Mouse (Mus musculus) kidney, postnatal 0 days (tissue): ENCODE measurements around the gene Sfmbt1. TPM values are rescaled to one million over a fixed set of nuclear protein-coding genes. Genes with fewer than 3 reads are reported as not detected.
"Not testable (repeated sequence)": the region's sequence is repeated elsewhere in the genome, so short reads cannot be mapped to it uniquely, and the experiment has no call there.

Source experiments
- ATAC-seq: fragments of 200-750 bp; cut with Nextera tagmentation; replicated peaks from 2 replicates; pipeline ENCODE4 v1.8.0; 2017; ENCODE audit warnings: low read depth, moderate number of reproducible peaks, moderate TSS enrichment, moderate library complexity; ENCODE audit not compliant: low FRiP score
- DNase-seq: peaks from one replicate; pipeline ENCODE4 v3.0.0-alpha.2; 2016; ENCODE audit warnings: low spot score
- H3K27ac ChIP-seq: fragments of 300-500 bp; sonication (generic); 2 replicates; pipeline ENCODE4 v1.5.1; 2014; ENCODE audit warnings: mild to moderate bottlenecking
- H3K27me3 ChIP-seq: fragments of 300-500 bp; sonication (generic); 2 replicates; pipeline ENCODE4 v1.6.1; 2014; ENCODE audit warnings: low read length, mixed read lengths; ENCODE audit not compliant: insufficient read depth
- H3K36me3 ChIP-seq: fragments of 300-500 bp; sonication (generic); 2 replicates; pipeline ENCODE4 v1.6.1; 2014; ENCODE audit warnings: low read length, mixed read lengths; ENCODE audit not compliant: insufficient read depth
- H3K4me1 ChIP-seq: fragments of 300-500 bp; sonication (generic); replicated peaks from 2 replicates; pipeline ENCODE4 v1.6.1; 2014; ENCODE audit warnings: antibody characterized with exemption, low read length, mixed read lengths; ENCODE audit not compliant: insufficient read depth
- H3K4me2 ChIP-seq: fragments of 300-500 bp; sonication (generic); 2 replicates; pipeline ENCODE4 v1.6.1; 2014; ENCODE audit warnings: mild to moderate bottlenecking, low read length, moderate library complexity, mixed read lengths
- H3K4me3 ChIP-seq: fragments of 300-500 bp; sonication (generic); replicated peaks from 2 replicates; pipeline ENCODE4 v1.5.1; 2014; ENCODE audit warnings: low read depth, low read length
- H3K9ac ChIP-seq: fragments of 300-500 bp; sonication (generic); 2 replicates; pipeline ENCODE4 v1.6.1; 2014; ENCODE audit warnings: low read depth, low read length
- H3K9me3 ChIP-seq: fragments of 300-500 bp; sonication (generic); replicated peaks from 2 replicates; pipeline ENCODE4 v1.6.1; 2016; ENCODE audit warnings: low read length, inconsistent platforms, mixed read lengths
- CTCF ChIP-seq: IDR thresholded peaks from 2 replicates; pipeline ENCODE4 v1.5.1; 2016; ENCODE audit warnings: antibody characterized with exemption, low read depth, mild to moderate bottlenecking, moderate library complexity
- WGBS: fragments of 180-500 bp; shearing (Covaris S2); extraction: QIAGEN DNeasy Blood & Tissue Kit; methylation state at CpG from one replicate; pipeline ENCODE4 v1.1.7; 2014; 5-methylcytosine and 5-hydroxymethylcytosine counted together
- polyA plus RNA-seq: library from polyadenylated mRNA; unstranded; fragments of >200 nt; fragmentation: Nextera tagmentation; extraction: Ambion mirVana; gene quantifications from 2 replicates; pipeline ENCODE4 v1.2.1, GENCODE M21; 2015

Gene Sfmbt1
- polyA plus RNA-seq, 1 experiment from 2014 or later: 10.9 TPM

DNA sequence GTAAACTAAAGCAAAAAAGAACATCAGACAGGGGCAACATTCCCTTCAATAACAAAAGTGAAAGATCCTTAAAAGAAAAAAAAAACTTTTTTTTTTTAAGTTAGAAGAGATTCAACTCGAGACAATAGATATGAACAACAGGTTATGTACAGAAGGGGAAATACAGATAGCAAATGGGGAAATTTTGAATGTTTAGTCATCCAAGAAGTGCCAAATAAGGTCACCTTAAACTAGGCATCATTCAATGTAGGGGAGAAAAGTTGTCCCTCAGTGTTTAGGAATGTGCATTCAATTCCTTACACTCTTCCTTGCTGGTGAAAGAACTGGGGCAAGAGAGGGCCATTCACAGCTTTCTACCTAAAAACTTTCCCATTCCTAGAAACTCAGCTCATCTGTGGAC lies 880 bp upstream of the Sfmbt1 start:
- Histone ChIP-seq H3K4me2 (no peak overlapping the region), H3K4me1 (no peaks in the 10 kb centered on the region), H3K4me3 (no peak overlapping the region), H3K9me3 (no peaks in the 10 kb centered on the region), H3K36me3 (no peaks in the 10 kb centered on the region), H3K27ac (no peak overlapping the region), H3K9ac (no peak overlapping the region), H3K27me3 (no peaks in the 10 kb centered on the region)
- ATAC-seq: no peak
- DNase-seq: no peak
- TF ChIP-seq CTCF: no peak
- 79% methylated on average over 1 of the region's 1 CpGs for WGBS

DNA sequence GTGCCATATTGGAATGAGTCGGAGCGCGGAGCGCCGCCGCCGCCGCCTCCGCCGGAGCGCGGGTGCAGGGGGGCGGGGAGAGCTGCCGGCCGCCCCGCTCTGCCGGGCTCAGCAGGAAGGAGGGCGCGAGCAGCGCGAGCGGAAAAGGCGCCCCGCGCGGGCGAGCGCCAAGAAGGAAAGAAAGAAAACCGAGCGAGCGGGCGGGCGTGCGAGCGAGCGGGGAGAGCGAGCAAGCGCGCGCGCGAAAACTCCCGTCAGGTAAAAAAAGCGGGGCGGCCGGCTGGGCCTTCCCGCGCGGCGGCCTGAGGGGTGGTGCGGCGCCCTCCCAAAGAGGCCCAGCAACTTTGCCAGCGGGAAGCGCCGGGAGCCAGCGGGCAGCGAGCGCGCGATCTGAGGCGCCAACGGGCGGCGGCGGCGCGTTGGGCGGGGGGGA lies 985 bp downstream of the Sfmbt1 start:
- Histone ChIP-seq H3K27me3 (no peaks in the 10 kb centered on the region), H3K4me1 (no peaks in the 10 kb centered on the region), H3K36me3 (no peaks in the 10 kb centered on the region), H3K27ac (peak overlapping the region; percentile 89), H3K4me2 (peak overlapping the region; percentile 90), H3K9me3 (no peaks in the 10 kb centered on the region), H3K9ac (peak overlapping the region; percentile 91), H3K4me3 (peak overlapping the region; percentile 92)
- ATAC-seq (peak; percentile 78), DNase-seq (peak; percentile 62)
- TF ChIP-seq CTCF: no peak
- under 1% methylated on average over 57 of the region's 68 CpGs for WGBS

GRCm38 (mm10) chr14:30716051-30716952 lies 1.7 kb downstream of the Sfmbt1 start:
- peak; percentile 60 for ATAC-seq
- no peaks in the 10 kb centered on the region for H3K27me3 ChIP-seq
- no peak for TF ChIP-seq CTCF
- peak overlapping the region; percentile 92 for H3K4me3 ChIP-seq
- H3K4me2 ChIP-seq: peak overlapping the region; percentile 90
- peak; percentile 64 for DNase-seq
- H3K27ac ChIP-seq: peak overlapping the region; percentile 89
- WGBS: under 1% methylated on average over 68 of the region's 106 CpGs
- no peaks in the 10 kb centered on the region for H3K9me3 ChIP-seq
- H3K4me1 ChIP-seq: no peaks in the 10 kb centered on the region
- no peaks in the 10 kb centered on the region for H3K36me3 ChIP-seq
- H3K9ac ChIP-seq: peak overlapping the region; percentile 91

DNA sequence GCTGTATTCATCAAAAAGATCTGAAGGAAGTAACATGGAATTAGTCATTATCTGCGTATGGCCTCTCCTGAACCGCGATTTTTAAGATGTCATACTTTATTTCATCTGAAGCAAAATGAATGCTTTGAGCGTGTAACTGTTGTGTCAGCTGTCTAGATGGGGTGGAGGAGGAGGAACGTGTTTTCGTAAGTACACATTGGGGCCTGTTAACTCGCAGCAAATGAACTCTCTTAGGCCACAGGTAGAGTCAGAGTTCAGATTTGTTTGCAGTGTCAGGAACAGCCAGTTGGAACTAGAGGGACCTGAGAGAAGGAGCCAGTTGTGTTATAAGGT lies 2.3 kb downstream of the Sfmbt1 start:
- TF ChIP-seq CTCF: no peak
- no peaks in the 10 kb centered on the region for H3K36me3 ChIP-seq
- H3K27me3 ChIP-seq: no peaks in the 10 kb centered on the region
- H3K4me1 ChIP-seq: no peaks in the 10 kb centered on the region
- H3K4me3 ChIP-seq: peak overlapping the region; percentile 92
- DNase-seq: peak; percentile 46
- H3K4me2 ChIP-seq: peak overlapping the region; percentile 90
- peak overlapping the region; percentile 89; the same call in 1 of the 2 replicates for H3K27ac ChIP-seq
- H3K9ac ChIP-seq: peak overlapping the region; percentile 91
- no peak for ATAC-seq
- 10% methylated on average over 7 of the region's 7 CpGs for WGBS
- H3K9me3 ChIP-seq: no peaks in the 10 kb centered on the region

GRCm38 (mm10) chr14:30718696-30719095 lies 4.0 kb downstream of the Sfmbt1 start:
- not testable (repeated sequence) for H3K4me3 ChIP-seq, H3K36me3 ChIP-seq, H3K9ac ChIP-seq, DNase-seq, ATAC-seq, H3K9me3 ChIP-seq, H3K4me2 ChIP-seq, H3K27ac ChIP-seq, H3K4me1 ChIP-seq, H3K27me3 ChIP-seq
- 84% methylated on average over 1 of the region's 1 CpGs for WGBS

- Histone ChIP-seq H3K27ac (no peak overlapping the region), H3K4me2 (no peak overlapping the region), H3K27me3 (no peaks in the 10 kb centered on the region), H3K9me3 (no peaks in the 10 kb centered on the region), H3K4me1 (no peaks in the 10 kb centered on the region), H3K9ac (no peak overlapping the region), H3K4me3 (no peak overlapping the region), H3K36me3 (no peaks in the 10 kb centered on the region)
- no peak for ATAC-seq
- TF ChIP-seq CTCF: no peak
- no peak for DNase-seq
- WGBS: 83% methylated on average over 1 of the region's 1 CpGs
These were observed 4.9 kb downstream of the Sfmbt1 start for GRCm38 (mm10) chr14:30719514-30719913.
